Mouse (Mus musculus): ENCODE measurements at regions not wholly inside any gene's neighbourhood (a gene's known extent, or its start where the extent isn't known, plus 50 kb on each side); places are given as distances from the start of the nearest gene placed in this dataset.

DNA sequence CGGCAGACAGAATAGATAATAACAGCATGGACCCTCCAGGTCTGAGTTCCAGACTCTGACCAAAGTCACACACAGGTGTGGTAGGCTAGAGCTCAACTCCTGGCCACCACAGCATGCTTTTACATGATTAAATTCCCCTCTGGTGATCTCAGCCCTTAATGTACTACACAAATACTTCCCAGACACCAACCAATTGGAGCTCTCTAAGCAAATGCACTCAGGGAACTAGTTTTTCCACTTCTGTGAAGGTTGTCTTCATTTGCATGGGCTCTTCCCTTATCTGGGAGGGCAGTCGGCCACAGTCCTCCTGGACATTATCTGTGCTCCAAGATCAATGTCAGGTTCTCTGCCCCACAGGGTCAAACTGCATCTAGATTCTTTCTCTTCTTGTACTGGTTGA is 162.0 kb upstream of the Tnfaip3 start:
- TF ChIP-seq CTCF (IDR thresholded peaks at IDR 0.05) (no peak), EP300 (IDR thresholded peaks at IDR 0.05) (peak; percentile 56)

Measured in lung, postnatal 0 days (tissue).